Mouse (Mus musculus): ENCODE data around the gene Naa20.

Naa20 gene

GRCm38 (mm10) chr2:145950239-145950638, 48.3 kb downstream of the Naa20 start:
- DNase-seq (ENCODE audit: low read depth, low spot score), result no peak

- no peak for DNase-seq (ENCODE audit: low read depth, low spot score)
Observed at GRCm38 (mm10) chr2:145952726-145953125, 50.8 kb downstream of the Naa20 start.

- DNase-seq (ENCODE audit: low read depth, low spot score), result no peak
Observed at GRCm38 (mm10) chr2:145955844-145956243, 53.9 kb downstream of the Naa20 start.

- no peak for DNase-seq (ENCODE audit: low read depth, low spot score)
Observed at GRCm38 (mm10) chr2:145956318-145956717, 54.4 kb downstream of the Naa20 start.

GRCm38 (mm10) chr2:145957450-145957849, 55.6 kb downstream of the Naa20 start:
- no peak for DNase-seq (ENCODE audit: low read depth, low spot score)

- no peak for DNase-seq (ENCODE audit: low read depth, low spot score)
Observed at GRCm38 (mm10) chr2:145958097-145958496, 56.2 kb downstream of the Naa20 start.

GRCm38 (mm10) chr2:145958551-145958950, 56.7 kb downstream of the Naa20 start:
- DNase-seq (ENCODE audit: low read depth, low spot score), result no peak

- no peak for DNase-seq (ENCODE audit: low read depth, low spot score)
Observed at GRCm38 (mm10) chr2:145961861-145962260, 60.0 kb downstream of the Naa20 start.
